Mouse (Mus musculus) ovary, postnatal 14 days (tissue): ENCODE results near the gene Tprkb.
"Not testable (repeated sequence)": the region's sequence is repeated elsewhere in the genome, so short reads cannot be mapped to it uniquely, and the experiment has no call there.

Experiments used
- DNase-seq: peaks from one replicate; pipeline ENCODE4 v3.0.0; 2022; ENCODE audit warnings: low spot score

The Tprkb gene

DNA sequence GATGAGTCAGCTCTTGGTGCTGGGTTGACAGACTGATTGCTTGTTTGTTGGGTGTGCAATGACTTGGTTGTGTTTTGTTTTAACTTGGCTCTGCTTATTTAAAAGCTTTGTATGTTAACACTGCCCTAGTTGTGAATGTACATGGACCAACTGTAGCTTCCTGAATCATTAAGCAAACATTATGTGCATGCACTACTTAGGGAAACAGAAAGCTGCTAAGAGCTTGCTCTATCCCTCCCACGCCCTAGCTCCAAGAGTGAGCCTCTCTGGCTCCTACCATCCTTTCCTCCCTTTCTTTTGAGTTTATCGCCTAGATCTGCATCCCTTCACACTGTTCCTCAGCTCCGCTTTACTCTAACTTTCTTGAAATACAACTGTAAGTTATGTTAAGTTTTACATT, 61.7 kb downstream of the Tprkb start:
- no peak for DNase-seq

DNA sequence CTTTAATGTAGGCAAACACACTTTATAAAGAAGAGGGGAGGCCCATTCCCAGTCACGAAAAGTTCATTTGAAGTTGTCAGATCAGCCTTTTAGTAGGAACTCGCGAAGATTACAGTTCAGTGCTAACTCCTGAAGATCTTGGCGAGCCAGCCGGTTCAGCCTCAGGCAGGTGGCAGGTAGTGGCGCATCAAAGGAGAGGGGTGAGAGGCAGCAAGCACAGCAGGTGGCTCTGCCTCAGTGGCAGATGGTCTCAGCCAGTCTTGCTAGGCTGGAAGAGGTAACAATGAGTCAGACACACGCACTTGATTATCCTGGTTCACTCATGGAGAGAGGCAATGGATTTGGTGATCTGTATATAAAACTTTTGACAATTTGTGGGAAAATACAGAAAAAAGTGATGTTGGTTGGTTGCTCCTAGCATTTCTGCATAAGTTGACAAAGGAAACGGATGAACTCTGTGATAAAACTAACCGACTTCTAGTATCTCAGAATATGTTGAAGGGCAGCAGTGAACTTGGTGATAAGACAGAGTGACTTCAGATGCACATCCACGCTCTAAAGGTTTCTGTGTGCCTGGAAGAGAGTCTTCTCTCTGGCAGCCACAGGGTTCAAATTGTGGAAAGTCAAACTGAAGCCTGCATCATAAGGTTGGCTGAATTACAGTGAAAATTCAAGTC, 63.4 kb downstream of the Tprkb start:
- no peak for DNase-seq

DNA sequence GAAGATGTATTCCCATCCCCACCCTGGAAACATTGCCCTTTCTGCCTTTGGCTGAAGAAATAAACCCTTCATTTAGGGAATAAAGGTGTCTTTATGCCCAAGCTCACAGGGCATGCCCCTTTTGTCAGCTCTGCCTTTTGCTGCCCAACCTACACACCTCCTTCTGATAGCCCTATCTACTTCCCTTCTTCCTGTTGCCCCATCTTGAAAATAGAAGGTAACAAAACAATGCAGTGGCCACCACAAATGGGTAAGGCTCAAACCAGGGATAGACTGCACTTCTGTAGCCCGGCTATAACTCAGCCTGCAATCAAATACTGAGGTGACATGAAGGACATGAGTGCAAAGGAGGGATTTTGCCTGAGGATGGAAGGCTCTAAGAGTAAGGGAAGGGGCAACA, 64.1 kb downstream of the Tprkb start:
- no peak for DNase-seq

DNA sequence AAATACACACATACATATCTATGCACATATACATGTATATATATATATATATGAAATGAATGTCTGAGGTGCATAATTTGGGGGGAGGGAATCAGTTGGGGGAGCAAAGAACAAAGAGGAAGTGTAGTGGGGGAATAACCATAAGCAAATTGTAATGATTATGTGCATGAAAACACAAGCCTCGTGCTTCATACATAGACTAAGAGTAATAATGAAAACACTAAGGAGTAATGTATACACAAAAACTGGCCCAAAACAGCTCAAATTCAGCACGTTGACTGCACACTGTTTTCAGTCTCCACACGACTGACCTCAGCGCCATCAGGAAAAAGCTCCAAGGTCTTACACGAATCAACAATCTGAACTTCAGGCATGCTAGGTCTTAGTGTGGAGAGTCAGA, 64.6 kb downstream of the Tprkb start:
- no peak for DNase-seq

DNA sequence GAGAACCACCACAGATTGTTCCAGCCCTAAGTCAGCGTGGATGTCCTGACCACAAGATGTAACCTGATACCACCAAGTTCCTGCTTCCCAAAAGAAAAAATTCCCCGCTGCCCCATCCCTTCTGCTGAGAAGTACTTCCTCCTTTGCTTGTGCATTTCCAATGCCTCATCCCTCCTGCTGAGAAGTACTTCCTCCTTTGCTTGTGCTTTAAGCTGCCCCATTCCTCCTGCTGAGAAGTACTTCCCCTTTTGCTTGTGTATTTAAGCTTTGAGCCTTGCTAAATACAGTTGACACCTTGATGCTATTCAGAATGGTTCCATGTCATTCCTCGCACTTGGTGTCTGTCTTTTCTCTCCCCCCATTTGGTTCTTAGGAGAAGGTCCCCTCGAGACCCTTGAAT, 67.1 kb downstream of the Tprkb start:
- not testable (repeated sequence) for DNase-seq
